Mouse (Mus musculus): ENCODE results near the gene Ptrhd1. TPM values are rescaled to one million over a fixed set of nuclear protein-coding genes. Genes with fewer than 3 reads are reported as not detected.
A peak's percentile ranks its signal among the peaks of the same experiment; 100 is the strongest.

Ptrhd1 gene
- total and polyA plus RNA-seq, 2 experiments from 2014 or later: 8.4 to 8.5 TPM

- Histone ChIP-seq H3K4me3 (ENCODE audit: low read depth, low read length) (no peak overlapping the region), H3K9me3 (ENCODE audit: low read length) (no peaks in the 10 kb centered on the region), H3K9ac (replicated peaks; ENCODE audit: low read length, poor library complexity, severe bottlenecking) (no peak overlapping the region), H3K27me3 (ENCODE audit: insufficient read depth, low read length) (no peaks in the 10 kb centered on the region), H3K4me2 (ENCODE audit: low read depth, low read length, poor library complexity, severe bottlenecking) (no peak overlapping the region), H3K27ac (ENCODE audit: low read depth, low read length) (no peak overlapping the region), H3K36me3 (ENCODE audit: insufficient read depth, low read length) (peaks cover 14% of the 10 kb centered on the region; the same call in 1 of the 2 replicates), H3K4me1 (ENCODE audit: insufficient read depth, low read length) (no peaks in the 10 kb centered on the region)
- WGBS: 92% methylated on average over 16 of the region's 16 CpGs
- TF ChIP-seq CTCF (IDR thresholded peaks at IDR 0.05): no peak
- ATAC-seq (ENCODE audit: low FRiP score) (no peak), DNase-seq (ENCODE audit: low spot score) (no peak)
These were observed 19.2 kb downstream of the Ptrhd1 start for GRCm38 (mm10) chr12:4252742-4253655.

GRCm38 (mm10) chr12:4267765-4268164 is 33.9 kb downstream of the Ptrhd1 start:
- Histone ChIP-seq H3K9me3 (ENCODE audit: low read length) (no peaks in the 10 kb centered on the region), H3K36me3 (ENCODE audit: insufficient read depth, low read length) (peaks cover 48% of the 10 kb centered on the region), H3K27me3 (ENCODE audit: insufficient read depth, low read length) (no peaks in the 10 kb centered on the region), H3K4me1 (ENCODE audit: insufficient read depth, low read length) (no peaks in the 10 kb centered on the region), H3K4me3 (ENCODE audit: low read depth, low read length) (no peak overlapping the region), H3K27ac (ENCODE audit: low read depth, low read length) (no peak overlapping the region), H3K9ac (replicated peaks; ENCODE audit: low read length, poor library complexity, severe bottlenecking) (no peak overlapping the region), H3K4me2 (ENCODE audit: low read depth, low read length, poor library complexity, severe bottlenecking) (no peak overlapping the region)
- ATAC-seq (ENCODE audit: low FRiP score): no peak
- no peak for TF ChIP-seq CTCF (IDR thresholded peaks at IDR 0.05)
- peak; percentile 21 for DNase-seq (ENCODE audit: low spot score)
- 99% methylated on average over 4 of the region's 4 CpGs for WGBS

DNA sequence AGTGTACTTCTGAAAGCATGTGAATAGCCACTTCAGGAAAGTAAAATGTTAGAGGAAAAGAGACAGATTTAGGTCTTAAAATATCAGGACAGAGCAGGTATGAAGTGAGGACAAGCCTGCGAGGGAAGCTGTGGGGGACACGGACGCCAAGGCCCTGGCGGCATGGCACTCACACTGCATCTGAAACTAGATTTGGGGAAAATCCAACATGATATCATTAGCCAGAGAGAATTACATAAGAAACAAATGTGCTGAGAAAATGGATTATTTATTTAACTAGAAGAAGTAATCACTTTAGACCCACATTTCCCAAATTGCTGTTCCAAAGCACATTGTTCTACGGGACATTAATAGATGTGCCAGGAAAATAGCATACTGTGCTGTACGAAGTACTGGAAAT is 37.3 kb downstream of the Ptrhd1 start:
- 89% methylated on average over 6 of the region's 6 CpGs for WGBS
- H3K9me3 ChIP-seq (ENCODE audit: low read length): no peaks in the 10 kb centered on the region
- H3K4me2 ChIP-seq (ENCODE audit: low read depth, low read length, poor library complexity, severe bottlenecking): no peak overlapping the region
- H3K36me3 ChIP-seq (ENCODE audit: insufficient read depth, low read length): peaks cover 54% of the 10 kb centered on the region
- no peak overlapping the region for H3K4me3 ChIP-seq (ENCODE audit: low read depth, low read length)
- no peaks in the 10 kb centered on the region for H3K4me1 ChIP-seq (ENCODE audit: insufficient read depth, low read length)
- no peaks in the 10 kb centered on the region for H3K27me3 ChIP-seq (ENCODE audit: insufficient read depth, low read length)
- H3K27ac ChIP-seq (ENCODE audit: low read depth, low read length): no peak overlapping the region
- no peak for TF ChIP-seq CTCF (IDR thresholded peaks at IDR 0.05)
- ATAC-seq (ENCODE audit: low FRiP score) (no peak), DNase-seq (ENCODE audit: low spot score) (no peak)
- no peak overlapping the region for H3K9ac ChIP-seq (replicated peaks; ENCODE audit: low read length, poor library complexity, severe bottlenecking)

GRCm38 (mm10) chr12:4278978-4279755 is 45.3 kb downstream of the Ptrhd1 start:
- Histone ChIP-seq H3K27ac (ENCODE audit: low read depth, low read length) (no peak overlapping the region), H3K27me3 (ENCODE audit: insufficient read depth, low read length) (no peaks in the 10 kb centered on the region), H3K9me3 (ENCODE audit: low read length) (no peaks in the 10 kb centered on the region), H3K36me3 (ENCODE audit: insufficient read depth, low read length) (peaks cover 12% of the 10 kb centered on the region), H3K4me1 (ENCODE audit: insufficient read depth, low read length) (no peaks in the 10 kb centered on the region), H3K9ac (replicated peaks; ENCODE audit: low read length, poor library complexity, severe bottlenecking) (no peak overlapping the region), H3K4me3 (ENCODE audit: low read depth, low read length) (no peak overlapping the region), H3K4me2 (ENCODE audit: low read depth, low read length, poor library complexity, severe bottlenecking) (no peak overlapping the region)
- TF ChIP-seq CTCF (IDR thresholded peaks at IDR 0.05): no peak
- WGBS: 92% methylated on average over 3 of the region's 3 CpGs
- no peak for DNase-seq (ENCODE audit: low spot score)
- ATAC-seq (ENCODE audit: low FRiP score): no peak

- H3K4me1 ChIP-seq (ENCODE audit: insufficient read depth, low read length): no peaks in the 10 kb centered on the region
- no peak overlapping the region for H3K9ac ChIP-seq (replicated peaks; ENCODE audit: low read length, poor library complexity, severe bottlenecking)
- no peaks in the 10 kb centered on the region for H3K9me3 ChIP-seq (ENCODE audit: low read length)
- WGBS: 92% methylated on average over 3 of the region's 3 CpGs
- TF ChIP-seq CTCF (IDR thresholded peaks at IDR 0.05): no peak
- no peak overlapping the region for H3K4me3 ChIP-seq (ENCODE audit: low read depth, low read length)
- peaks cover 6% of the 10 kb centered on the region for H3K36me3 ChIP-seq (ENCODE audit: insufficient read depth, low read length)
- no peaks in the 10 kb centered on the region for H3K27me3 ChIP-seq (ENCODE audit: insufficient read depth, low read length)
- no peak overlapping the region for H3K27ac ChIP-seq (ENCODE audit: low read depth, low read length)
- ATAC-seq (ENCODE audit: low FRiP score) (no peak), DNase-seq (ENCODE audit: low spot score) (no peak)
- H3K4me2 ChIP-seq (ENCODE audit: low read depth, low read length, poor library complexity, severe bottlenecking): no peak overlapping the region
These were observed 46.1 kb downstream of the Ptrhd1 start for GRCm38 (mm10) chr12:4279878-4280277.

DNA sequence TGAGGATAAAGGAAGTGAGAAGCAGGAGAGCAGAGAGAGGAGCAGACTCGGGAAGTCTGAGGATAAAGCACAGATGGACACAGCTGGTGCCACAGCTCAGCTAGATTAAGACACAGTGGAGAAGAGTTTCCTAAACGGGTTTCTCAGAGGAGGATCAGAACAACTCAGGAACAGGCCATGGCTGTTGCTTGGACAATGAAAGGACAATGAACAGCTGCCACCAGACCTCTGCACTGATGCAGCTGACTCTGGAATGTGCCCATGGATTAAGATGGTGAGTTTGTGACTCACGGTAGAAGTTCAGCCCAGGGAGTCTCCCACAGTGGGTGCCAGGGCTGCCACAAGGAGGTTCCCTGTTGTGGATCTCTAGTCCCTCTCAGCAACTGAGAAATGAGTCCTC is 51.4 kb downstream of the Ptrhd1 start:
- no peak overlapping the region for H3K27ac ChIP-seq (ENCODE audit: low read depth, low read length)

More for the DNA sequence above, 51.4 kb downstream of the Ptrhd1 start:
- DNase-seq (ENCODE audit: low spot score) (no peak), ATAC-seq (ENCODE audit: low FRiP score) (no peak)
- Histone ChIP-seq H3K4me2 (ENCODE audit: low read depth, low read length, poor library complexity, severe bottlenecking) (no peak overlapping the region), H3K36me3 (ENCODE audit: insufficient read depth, low read length) (peaks cover 5% of the 10 kb centered on the region; the same call in 1 of the 2 replicates), H3K9me3 (ENCODE audit: low read length) (no peaks in the 10 kb centered on the region), H3K4me1 (ENCODE audit: insufficient read depth, low read length) (no peaks in the 10 kb centered on the region), H3K27me3 (ENCODE audit: insufficient read depth, low read length) (no peaks in the 10 kb centered on the region), H3K9ac (replicated peaks; ENCODE audit: low read length, poor library complexity, severe bottlenecking) (no peak overlapping the region), H3K4me3 (ENCODE audit: low read depth, low read length) (no peak overlapping the region)
- no peak for TF ChIP-seq CTCF (IDR thresholded peaks at IDR 0.05)
- WGBS: 5% methylated on average over 3 of the region's 3 CpGs

Other genes with a start within 250 kb of the Ptrhd1 start
- 111 and 117 TPM in 2 replicates for gene Efr3b, start 195.1 kb upstream of the Ptrhd1 start, total RNA-seq (2014; rRNA removed)
- gene Efr3b, start 195.1 kb upstream of the Ptrhd1 start, polyA plus RNA-seq (2015; fragmentation: Nextera tagmentation; extraction: Ambion mirVana): 30.1 and 32.8 TPM in 2 replicates
- 51.9 and 54.3 TPM in 2 replicates for gene Dnajc27, start 151.4 kb upstream of the Ptrhd1 start, total RNA-seq (2014; rRNA removed)
- 26.1 and 28.0 TPM in 2 replicates for gene Dnajc27, start 151.4 kb upstream of the Ptrhd1 start, polyA plus RNA-seq (2015; fragmentation: Nextera tagmentation; extraction: Ambion mirVana)
- 36.9 and 38.7 TPM in 2 replicates for gene Adcy3, start 100.9 kb upstream of the Ptrhd1 start, total RNA-seq (2014; rRNA removed)
- gene Adcy3, start 100.9 kb upstream of the Ptrhd1 start, polyA plus RNA-seq (2015; fragmentation: Nextera tagmentation; extraction: Ambion mirVana): 12.5 and 13.0 TPM in 2 replicates
- gene Cenpo, start 267 bp downstream of the Ptrhd1 start, total RNA-seq (2014; rRNA removed): 7.0 and 9.3 TPM in 2 replicates
- gene Cenpo, start 267 bp downstream of the Ptrhd1 start, polyA plus RNA-seq (2015; fragmentation: Nextera tagmentation; extraction: Ambion mirVana): 5.4 and 5.8 TPM in 2 replicates
- gene Ncoa1, start 243.2 kb downstream of the Ptrhd1 start, total RNA-seq (2014; rRNA removed): 37.2 and 43.5 TPM in 2 replicates
- gene Ncoa1, start 243.2 kb downstream of the Ptrhd1 start, polyA plus RNA-seq (2015; fragmentation: Nextera tagmentation; extraction: Ambion mirVana): 9.9 and 11.2 TPM in 2 replicates

Measured in midbrain, postnatal 0 days (tissue).